Mouse (Mus musculus) heart, embryonic 13.5 days (tissue): ENCODE measurements around the gene Glp2r. TPM values are rescaled to one million over a fixed set of nuclear protein-coding genes. Genes with fewer than 3 reads are reported as not detected.

ENCODE experiments used
- ATAC-seq: fragments of 200-750 bp; cut with Nextera tagmentation; 2 replicates; pipeline ENCODE4 v1.8.0; 2017; ENCODE audit warnings: moderate TSS enrichment; ENCODE audit not compliant: insufficient number of reproducible peaks, low FRiP score, low TSS enrichment; ENCODE audit errors: extremely low read depth
- H3K27ac ChIP-seq: fragments of 300-500 bp; sonication (generic); replicated peaks from 2 replicates; pipeline ENCODE4 v1.5.1; 2015; ENCODE audit warnings: moderate library complexity, mild to moderate bottlenecking, inconsistent platforms
- H3K27me3 ChIP-seq: fragments of 300-500 bp; sonication (generic); replicated peaks from 2 replicates; pipeline ENCODE4 v1.6.1; 2015; ENCODE audit warnings: mild to moderate bottlenecking, inconsistent platforms
- H3K36me3 ChIP-seq: fragments of 300-500 bp; sonication (generic); 2 replicates; pipeline ENCODE4 v1.6.1; 2015; ENCODE audit warnings: mild to moderate bottlenecking, inconsistent platforms
- H3K4me1 ChIP-seq: fragments of 300-500 bp; sonication (generic); 2 replicates; pipeline ENCODE4 v1.6.1; 2015; ENCODE audit warnings: inconsistent platforms
- H3K4me2 ChIP-seq: fragments of 300-500 bp; sonication (generic); 2 replicates; pipeline ENCODE4 v1.6.1; 2015; ENCODE audit warnings: inconsistent platforms, mild to moderate bottlenecking, moderate library complexity
- H3K4me3 ChIP-seq: fragments of 300-500 bp; sonication (generic); 2 replicates; pipeline ENCODE4 v1.5.1; 2015; ENCODE audit warnings: moderate library complexity, mild to moderate bottlenecking, inconsistent platforms
- H3K9ac ChIP-seq: fragments of 300-500 bp; sonication (generic); 2 replicates; pipeline ENCODE4 v1.6.1; 2015; ENCODE audit warnings: inconsistent platforms, mild to moderate bottlenecking, moderate library complexity
- H3K9me3 ChIP-seq: fragments of 300-500 bp; sonication (generic); 2 replicates; pipeline ENCODE4 v1.6.1; 2016; ENCODE audit warnings: inconsistent platforms
- WGBS: fragments of 180-500 bp; shearing (Covaris S2); methylation state at CpG from one replicate; pipeline ENCODE4 v1.1.7; 2015; ENCODE audit warnings: mixed read lengths; 5-methylcytosine and 5-hydroxymethylcytosine counted together
- polyA plus RNA-seq: library from polyadenylated mRNA; unstranded; fragments of >200 nt; fragmentation: Nextera tagmentation; extraction: Ambion mirVana; gene quantifications from 2 replicates; pipeline ENCODE4 v1.2.1, GENCODE M21; 2015

The Glp2r gene
- polyA plus RNA-seq, 1 experiment from 2014 or later, result not detected

DNA sequence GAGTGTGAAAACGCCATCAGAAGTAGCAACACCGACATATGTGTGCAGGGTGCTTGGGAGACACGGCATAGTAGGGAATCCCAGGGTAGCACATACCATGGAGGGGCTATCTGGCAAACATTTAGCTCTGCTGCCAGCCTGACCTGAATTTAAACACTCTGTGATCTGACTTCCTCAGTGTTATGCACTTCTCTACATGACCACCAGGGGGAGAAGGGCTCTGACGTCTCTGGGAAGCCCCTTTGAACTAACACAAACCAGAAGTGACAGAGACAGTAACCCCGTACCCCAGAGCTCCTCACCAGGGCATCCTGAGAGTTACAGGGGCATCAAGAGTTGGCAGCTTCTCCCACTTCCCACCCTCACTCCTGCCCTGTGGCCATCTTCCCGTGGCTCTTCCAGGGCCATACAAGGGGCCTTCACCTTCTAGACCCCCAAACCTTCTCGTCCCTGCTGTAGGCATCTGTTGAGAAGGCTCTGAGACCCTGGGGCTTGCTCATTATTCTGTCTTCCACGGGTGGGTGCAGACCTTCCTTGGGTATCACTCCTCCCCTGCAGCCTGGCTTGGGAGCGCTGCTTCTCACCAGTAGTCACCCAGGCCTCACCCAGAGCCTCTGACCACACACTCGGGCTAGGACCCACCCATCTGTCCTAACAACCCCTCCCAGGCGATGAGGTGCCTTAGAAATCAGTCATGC lies 113.1 kb downstream of the Glp2r start:
- no peak overlapping the region for H3K9ac ChIP-seq
- H3K4me2 ChIP-seq, result no peak overlapping the region
- 41% methylated on average over 11 of the region's 11 CpGs for WGBS
- H3K9me3 ChIP-seq, result no peaks in the 10 kb centered on the region
- H3K27me3 ChIP-seq, result no peaks in the 10 kb centered on the region
- 0 out of 2 replicates have a peak, but pooled peaks cover 4% of the 10 kb centered on the region for H3K36me3 ChIP-seq
- H3K27ac ChIP-seq, result no peak overlapping the region
- no peak for ATAC-seq
- peaks cover 10% of the 10 kb centered on the region for H3K4me1 ChIP-seq
- no peak overlapping the region for H3K4me3 ChIP-seq

DNA sequence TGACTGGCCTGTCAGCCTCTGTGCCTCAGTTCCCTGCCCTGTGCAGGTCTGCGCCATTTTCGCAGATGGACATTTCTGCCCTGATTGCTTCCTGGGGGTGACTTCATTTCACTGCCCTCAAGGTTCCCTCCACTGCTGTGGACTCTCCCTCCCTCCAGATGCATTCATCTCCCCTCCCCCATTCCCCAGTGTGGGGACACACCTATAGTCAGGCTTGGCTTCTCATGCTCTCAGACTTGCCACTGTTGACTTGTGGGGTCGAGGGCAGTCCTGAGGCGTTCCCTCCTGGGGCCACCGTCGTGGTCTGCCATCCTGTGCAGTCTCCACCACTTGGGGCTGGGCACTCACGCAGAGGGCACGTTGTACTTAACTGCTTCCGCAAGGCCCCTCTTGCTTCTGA lies 114.1 kb downstream of the Glp2r start:
- Histone ChIP-seq H3K4me2 (no peak overlapping the region), H3K9ac (no peak overlapping the region), H3K4me3 (no peak overlapping the region), H3K36me3 (no peaks in the 10 kb centered on the region), H3K27ac (no peak overlapping the region), H3K27me3 (no peaks in the 10 kb centered on the region), H3K9me3 (no peaks in the 10 kb centered on the region), H3K4me1 (peaks cover 20% of the 10 kb centered on the region)
- no peak for ATAC-seq
- 88% methylated on average over 9 of the region's 9 CpGs for WGBS

DNA sequence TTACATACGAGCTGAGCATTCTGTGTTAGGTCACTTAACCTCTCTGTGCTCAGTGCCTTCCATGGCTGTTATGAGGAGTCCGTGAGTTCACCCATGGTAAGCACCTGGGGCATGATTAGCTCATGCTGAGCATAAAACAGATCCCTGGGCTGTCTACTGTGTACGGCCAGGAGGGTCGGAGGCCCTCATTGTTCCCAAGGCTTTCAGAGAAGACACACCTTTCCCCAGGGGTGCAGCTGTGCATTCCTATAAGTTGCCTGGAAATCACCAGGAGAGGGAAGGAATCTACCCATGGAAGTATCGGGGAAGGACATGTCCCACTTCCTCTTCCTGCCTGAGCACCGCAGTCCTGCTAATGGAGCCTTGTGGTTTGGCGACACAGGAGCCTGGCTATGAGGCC lies 114.6 kb downstream of the Glp2r start:
- 76% methylated on average over 7 of the region's 7 CpGs for whole genome bisulfite sequencing
- Histone ChIP-seq H3K4me1 (peaks cover 21% of the 10 kb centered on the region), H3K36me3 (no peaks in the 10 kb centered on the region), H3K9ac (no peak overlapping the region), H3K9me3 (no peaks in the 10 kb centered on the region), H3K4me2 (no peak overlapping the region), H3K27ac (no peak overlapping the region), H3K4me3 (no peak overlapping the region), H3K27me3 (no peaks in the 10 kb centered on the region)
- ATAC-seq, result no peak

DNA sequence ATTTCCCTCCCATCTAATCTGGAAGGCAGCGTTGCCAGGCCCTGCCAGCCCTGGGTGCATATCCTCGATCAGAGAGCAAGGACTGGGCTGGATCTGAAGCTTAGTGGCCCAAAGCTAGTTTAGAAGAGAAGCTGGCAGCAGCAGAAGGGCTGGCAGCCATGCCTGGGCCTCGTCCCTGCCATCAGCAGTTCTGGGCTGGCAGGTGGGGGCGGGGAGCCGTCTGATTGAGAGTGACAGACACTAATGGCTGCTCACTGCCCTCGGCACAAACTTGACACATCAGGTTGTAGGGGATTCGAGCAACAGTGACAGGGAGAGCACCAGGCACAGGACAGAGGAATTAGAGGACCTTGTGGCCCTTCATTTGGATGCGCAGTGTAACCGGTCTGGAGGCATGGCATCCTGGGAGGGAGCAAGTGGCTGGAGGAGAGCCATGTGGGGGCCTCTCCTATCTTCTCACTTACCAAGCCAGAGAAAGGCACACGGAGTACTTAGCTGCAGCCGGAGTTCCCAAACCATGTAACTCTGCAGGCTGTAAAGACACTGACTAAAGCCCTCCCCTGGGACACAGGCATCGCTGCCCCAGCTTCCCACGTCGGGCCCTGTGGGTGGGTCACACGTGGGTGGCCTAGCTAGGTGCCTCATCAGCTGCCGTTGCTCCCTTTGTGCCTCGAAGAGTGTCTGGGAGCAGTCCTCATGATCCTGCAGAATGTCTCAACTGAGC lies 115.6 kb downstream of the Glp2r start:
- H3K36me3 ChIP-seq, result no peaks in the 10 kb centered on the region
- H3K4me1 ChIP-seq, result peaks cover 21% of the 10 kb centered on the region
- H3K4me3 ChIP-seq, result no peak overlapping the region
- ATAC-seq, result no peak
- no peaks in the 10 kb centered on the region for H3K27me3 ChIP-seq
- no peaks in the 10 kb centered on the region for H3K9me3 ChIP-seq
- no peak overlapping the region for H3K4me2 ChIP-seq
- 59% methylated on average over 17 of the region's 17 CpGs for WGBS
- peak overlapping the region; percentile 4; the same call in 1 of the 2 replicates for H3K9ac ChIP-seq
- no peak overlapping the region for H3K27ac ChIP-seq

DNA sequence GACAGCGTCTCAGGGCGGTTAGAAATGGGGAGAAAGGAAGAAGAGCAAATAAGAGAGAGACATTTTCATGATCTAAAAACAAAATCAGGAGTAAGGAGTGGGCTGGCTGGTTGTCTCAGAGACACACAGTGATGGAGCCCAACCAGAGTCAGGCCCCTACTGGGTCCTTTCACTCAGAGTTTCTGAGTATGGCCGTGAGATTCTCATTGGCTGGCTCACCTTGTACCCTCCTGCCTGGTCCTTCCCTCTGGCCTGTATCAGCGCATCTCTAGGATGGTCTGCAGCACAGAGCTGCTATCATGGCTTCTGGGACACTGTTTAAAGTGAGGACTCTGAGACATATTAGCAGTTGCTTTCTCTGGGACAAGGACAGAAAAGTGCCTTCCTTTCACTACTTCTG lies 116.4 kb downstream of the Glp2r start:
- Histone ChIP-seq H3K36me3 (no peaks in the 10 kb centered on the region), H3K4me2 (no peak overlapping the region), H3K27ac (no peak overlapping the region), H3K4me1 (peaks cover 21% of the 10 kb centered on the region), H3K9me3 (no peaks in the 10 kb centered on the region), H3K27me3 (no peaks in the 10 kb centered on the region), H3K9ac (no peak overlapping the region), H3K4me3 (no peak overlapping the region)
- ATAC-seq, result no peak
- WGBS, result 85% methylated on average over 4 of the region's 4 CpGs

DNA sequence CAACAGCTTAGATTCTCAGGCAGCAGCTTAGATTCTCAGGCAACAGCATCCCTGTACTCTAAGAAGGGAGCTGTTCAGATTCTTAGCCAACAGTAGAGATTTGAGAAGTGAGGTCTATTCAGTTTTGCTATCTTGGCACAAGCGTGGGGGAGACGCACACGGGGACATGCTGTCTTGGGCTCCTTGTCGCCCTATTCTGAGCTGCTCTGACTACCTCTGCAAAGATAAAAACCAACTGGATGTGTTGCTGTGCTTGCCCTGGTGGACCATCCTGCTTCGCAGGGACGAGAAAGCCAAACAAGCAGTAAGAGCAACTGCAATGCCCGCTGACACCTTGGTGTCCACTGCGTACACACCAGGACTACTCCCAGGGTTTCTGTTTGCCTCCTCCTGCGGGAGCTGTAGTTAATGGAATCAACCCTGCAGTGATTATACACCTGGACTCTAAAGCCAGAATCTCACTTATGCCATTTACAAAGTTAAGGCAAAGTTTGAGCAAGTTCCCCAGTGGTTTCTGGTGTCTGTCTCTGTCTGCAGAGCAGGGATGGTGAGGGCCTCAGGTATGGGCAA lies 117.3 kb downstream of the Glp2r start:
- no peaks in the 10 kb centered on the region for H3K27me3 ChIP-seq
- H3K9ac ChIP-seq, result no peak overlapping the region
- no peak for ATAC-seq
- 77% methylated on average over 9 of the region's 9 CpGs for WGBS
- H3K9me3 ChIP-seq, result no peaks in the 10 kb centered on the region
- no peaks in the 10 kb centered on the region for H3K36me3 ChIP-seq
- no peak overlapping the region for H3K4me2 ChIP-seq
- peaks cover 21% of the 10 kb centered on the region for H3K4me1 ChIP-seq
- H3K4me3 ChIP-seq, result no peak overlapping the region
- H3K27ac ChIP-seq, result no peak overlapping the region

DNA sequence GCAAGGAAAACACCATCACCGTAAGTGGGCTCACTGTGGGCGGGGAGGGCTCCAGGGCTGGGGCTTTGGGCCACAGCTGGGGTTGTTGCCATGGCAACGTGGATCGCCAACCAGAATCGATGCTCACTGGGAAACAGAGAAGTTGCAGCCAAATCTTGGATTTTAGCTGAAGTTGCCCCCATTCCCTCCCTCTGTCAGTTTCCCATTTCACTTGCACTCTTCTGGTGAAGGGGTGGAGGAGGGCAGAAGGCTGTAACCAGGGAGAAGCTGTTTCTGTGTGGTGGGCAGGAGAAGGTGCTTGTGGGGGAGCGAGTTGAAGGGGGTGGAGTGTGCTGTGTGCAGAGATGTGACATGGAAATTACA lies 118.1 kb downstream of the Glp2r start:
- H3K27me3 ChIP-seq, result no peaks in the 10 kb centered on the region
- no peaks in the 10 kb centered on the region for H3K36me3 ChIP-seq
- H3K4me1 ChIP-seq, result peaks cover 21% of the 10 kb centered on the region
- no peak overlapping the region for H3K27ac ChIP-seq
- ATAC-seq, result no peak
- WGBS, result 45% methylated on average over 6 of the region's 6 CpGs
- no peak overlapping the region for H3K4me3 ChIP-seq
- no peaks in the 10 kb centered on the region for H3K9me3 ChIP-seq
- no peak overlapping the region for H3K4me2 ChIP-seq
- 0 out of 2 replicates have a peak overlapping the region, but pooled peaks have one; percentile 3 for H3K9ac ChIP-seq

DNA sequence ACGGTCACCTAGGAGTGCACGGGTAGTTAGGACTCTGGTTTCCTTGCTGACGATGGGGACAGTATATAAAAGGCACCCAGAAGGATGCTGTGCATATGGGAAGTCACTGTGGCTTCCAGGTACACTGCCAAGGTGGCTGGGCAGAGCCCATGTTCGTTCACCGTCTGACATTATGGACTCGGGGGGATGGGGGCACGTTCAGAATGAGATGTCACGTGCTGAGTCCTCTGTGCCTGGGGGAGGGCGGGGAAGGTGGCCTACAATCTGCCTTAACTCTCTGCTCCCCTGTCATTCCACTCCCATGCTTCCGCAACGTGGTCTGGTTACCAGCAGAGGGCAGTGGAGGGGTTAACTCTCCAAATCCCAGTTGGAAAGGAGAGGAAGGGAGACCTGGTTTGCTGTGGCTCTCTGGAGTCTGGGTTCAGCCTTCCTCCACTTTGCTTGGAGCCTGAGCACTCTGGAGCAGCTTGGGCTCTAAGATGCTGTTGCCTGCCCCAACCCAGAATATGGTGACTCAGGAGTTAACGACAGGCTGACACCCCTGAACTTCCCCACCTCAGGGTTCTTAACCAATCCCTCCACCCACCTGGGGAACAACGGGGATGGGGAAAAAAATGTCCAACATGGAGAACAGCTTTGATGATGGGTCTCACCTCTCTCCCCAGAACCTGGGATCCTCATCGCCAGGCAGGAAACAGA lies 118.6 kb downstream of the Glp2r start:
- no peak for ATAC-seq
- peaks cover 21% of the 10 kb centered on the region for H3K4me1 ChIP-seq
- H3K27me3 ChIP-seq, result no peaks in the 10 kb centered on the region
- H3K4me2 ChIP-seq, result no peak overlapping the region
- no peak overlapping the region for H3K27ac ChIP-seq
- no peaks in the 10 kb centered on the region for H3K36me3 ChIP-seq
- H3K9me3 ChIP-seq, result no peaks in the 10 kb centered on the region
- no peak overlapping the region for H3K4me3 ChIP-seq
- WGBS, result 19% methylated on average over 14 of the region's 14 CpGs
- H3K9ac ChIP-seq, result 0 out of 2 replicates have a peak overlapping the region, but pooled peaks have one; percentile 3

DNA sequence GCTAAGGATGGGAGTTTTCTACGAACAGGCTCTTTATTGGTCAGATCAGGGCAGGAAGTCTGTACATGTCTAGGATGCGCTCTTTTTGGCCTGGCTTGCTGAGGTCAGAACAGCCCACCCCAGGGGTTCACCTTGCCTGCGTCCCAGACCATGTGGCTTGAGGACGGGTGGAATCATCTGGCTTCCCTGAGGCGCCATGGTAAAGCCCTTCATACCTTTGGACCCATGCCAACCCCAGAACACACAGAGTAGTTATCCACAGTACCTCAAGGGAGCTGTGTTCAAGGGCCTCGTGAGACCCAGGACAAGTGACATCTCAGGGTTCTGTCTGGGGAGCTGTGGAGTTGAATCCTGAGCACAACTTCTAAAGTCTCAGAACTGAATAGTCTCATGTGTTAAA lies 119.2 kb downstream of the Glp2r start:
- Histone ChIP-seq H3K4me2 (no peak overlapping the region), H3K4me1 (peaks cover 21% of the 10 kb centered on the region), H3K9ac (no peak overlapping the region), H3K27ac (no peak overlapping the region), H3K9me3 (no peaks in the 10 kb centered on the region), H3K36me3 (no peaks in the 10 kb centered on the region), H3K4me3 (no peak overlapping the region), H3K27me3 (no peaks in the 10 kb centered on the region)
- ATAC-seq, result no peak
- 69% methylated on average over 6 of the region's 6 CpGs for WGBS

DNA sequence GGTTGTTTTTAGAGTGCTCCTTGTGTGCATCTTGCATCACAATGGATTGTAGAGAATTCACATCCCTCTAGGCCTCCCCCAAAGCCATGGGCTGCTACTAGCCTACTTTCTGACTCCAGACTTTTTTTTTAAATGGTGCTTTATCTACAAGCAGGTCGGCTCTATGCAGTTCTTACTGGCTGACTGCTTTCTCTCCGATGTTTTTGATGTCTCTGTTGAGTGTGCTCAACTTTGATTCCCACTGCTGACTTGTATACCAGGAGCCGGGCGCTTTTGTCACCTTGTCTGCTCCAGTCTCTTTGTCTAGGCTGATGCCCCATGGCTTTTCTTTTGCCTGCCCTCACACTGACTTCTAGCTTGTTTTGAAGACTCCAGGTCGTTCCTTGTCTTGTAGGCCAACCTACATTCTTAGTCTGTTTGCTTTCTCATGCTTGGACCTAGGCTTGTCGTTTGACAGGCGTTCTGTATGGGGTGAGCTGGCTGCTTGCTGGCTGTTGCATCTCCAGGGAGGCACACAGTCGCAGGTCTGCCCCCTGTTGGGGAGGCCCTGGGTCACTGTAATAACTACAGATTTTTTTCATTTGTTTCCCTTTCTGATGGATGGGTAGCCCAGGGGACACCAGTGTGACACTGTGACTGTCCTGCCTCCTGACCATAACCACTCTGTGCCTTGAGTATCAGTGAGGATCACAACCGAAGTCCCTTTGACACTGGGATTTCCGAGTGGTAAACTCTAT lies 120.8 kb downstream of the Glp2r start:
- peaks cover 14% of the 10 kb centered on the region for H3K4me1 ChIP-seq
- no peaks in the 10 kb centered on the region for H3K9me3 ChIP-seq
- H3K27me3 ChIP-seq, result no peaks in the 10 kb centered on the region
- H3K36me3 ChIP-seq, result no peaks in the 10 kb centered on the region
- H3K9ac ChIP-seq, result no peak overlapping the region
- no peak overlapping the region for H3K27ac ChIP-seq
- 51% methylated on average over 10 of the region's 10 CpGs for WGBS
- no peak overlapping the region for H3K4me3 ChIP-seq
- ATAC-seq, result no peak
- no peak overlapping the region for H3K4me2 ChIP-seq
